Mouse (Mus musculus) spleen, postnatal 0 days (tissue): ENCODE measurements around the gene Actr6. TPM values are rescaled to one million over a fixed set of nuclear protein-coding genes. Genes with fewer than 3 reads are reported as not detected.

Source experiments
- polyA plus RNA-seq: library from polyadenylated mRNA; unstranded; fragments of >200 nt; fragmentation: Nextera tagmentation; extraction: Ambion mirVana; gene quantifications from 2 replicates; pipeline ENCODE4 v1.2.1, GENCODE M21; 2015

Gene Actr6
- polyA plus RNA-seq, result 22.3 and 22.6 TPM in 2 replicates

GRCm38 (mm10) chr10:89732001-89732794, at the start of gene Actr6:
TSS of gene Actr6 (minus strand) at chr10:89732295.

GRCm38 (mm10) chr10:89744871-89745665, 13.0 kb upstream of the Actr6 start, which contains the start of gene Uhrf1bp1l:
TSS of gene Uhrf1bp1l (plus strand) at chr10:89744991.

GRCm38 (mm10) chr10:89686139-89686808, 45.8 kb downstream of the Actr6 start, which contains the start of gene Scyl2:
TSS of gene Scyl2 (minus strand) at chr10:89686285.

Other genes starting within 250 kb of the Actr6 start
- not detected in 2 replicates for gene Nr1h4, start 198.7 kb downstream of the Actr6 start, polyA plus RNA-seq
- 0.04 TPM in 1 of 2 replicates, not detected in the other for gene Slc17a8, start 111.0 kb downstream of the Actr6 start, polyA plus RNA-seq
- gene Scyl2, start 46.0 kb downstream of the Actr6 start, polyA plus RNA-seq, result 4.8 and 5.2 TPM in 2 replicates
- gene Uhrf1bp1l, start 12.7 kb upstream of the Actr6 start, polyA plus RNA-seq, result 11.3 and 12.9 TPM in 2 replicates
- gene Anks1b, start 141.2 kb upstream of the Actr6 start, polyA plus RNA-seq, result 0.12 and 0.23 TPM in 2 replicates